Mouse (Mus musculus) ES-E14 (cell line): ENCODE measurements around the gene Vps26a.

ENCODE experiments used
- CHD2 ChIP-seq: IDR thresholded peaks from 2 replicates; pipeline ENCODE4 v1.6.1; 2014; ENCODE audit warnings: mild to moderate bottlenecking, low read depth, low read length, inconsistent platforms
- HCFC1 ChIP-seq: IDR thresholded peaks from 2 replicates; pipeline ENCODE4 v1.6.1; 2012; ENCODE audit warnings: low read length, inconsistent platforms, borderline replicate concordance; ENCODE audit not compliant: insufficient read depth
- MAFK ChIP-seq: IDR thresholded peaks from 2 replicates; pipeline ENCODE4 v1.6.1; 2014; ENCODE audit warnings: mild to moderate bottlenecking, low read depth, low read length, inconsistent platforms; ENCODE audit not compliant: insufficient read depth
- ZC3H11A ChIP-seq: IDR thresholded peaks from 2 replicates; pipeline ENCODE4 v1.6.1; 2012; ENCODE audit warnings: low read depth, mild to moderate bottlenecking, inconsistent platforms, low read length, borderline replicate concordance
- ZNF384 ChIP-seq: IDR thresholded peaks from 2 replicates; pipeline ENCODE4 v1.6.1; 2012; ENCODE audit warnings: low read depth, low read length, inconsistent platforms

GRCm38 (mm10) chr10:62507591-62508308 is 21.1 kb upstream of the Vps26a start:
- TF ChIP-seq HCFC1 (no peak), ZNF384 (no peak), ZC3H11A (no peak), CHD2 (no peak), MAFK (peak; percentile 69)
